Comparison of ENCODE assay signal across 28 mouse cellular contexts in genomic region chr17:43751146-43751545, GRCm38 (mm10). TPM values are rescaled to one million over a fixed set of nuclear protein-coding genes. Genes with fewer than 3 reads are reported as not detected.
DNase-seq lines count a peak whose midpoint lies in the region; ATAC-seq lines count a peak whose summit lies in the region.
"Had no signal": no experiment of that assay in that cellular context is flagged by ENCODE, and none has a peak within 500 bp of the region (broad histone marks: within the 10 kb centered on the region; RNA-seq: fewer than 3 reads in every experiment).

No protein-coding gene starts in this region.

- no peaks in the 10 kb centered on the region for H3K4me1 ChIP-seq in embryonic facial prominence, embryonic 10.5 days
- H3K4me1 ChIP-seq: embryonic facial prominence, embryonic 12.5 days; limb, embryonic 10.5 days; neural tube, embryonic 15.5 days; stomach, embryonic 15.5 days had no signal

- H3K27ac ChIP-seq in embryonic facial prominence, embryonic 10.5 days (replicated peaks), result no peak overlapping the region
- H3K27ac ChIP-seq: embryonic facial prominence, embryonic 12.5 days; heart, embryonic 15.5 days; hindbrain, postnatal 0 days; limb, embryonic 10.5 days; neural tube, embryonic 15.5 days; stomach, embryonic 15.5 days had no signal

- WGBS in embryonic facial prominence, embryonic 10.5 days, result 92% methylated on average over 6 of the region's 6 CpGs

- peaks cover 17% of the 10 kb centered on the region for H3K36me3 ChIP-seq in embryonic facial prominence, embryonic 10.5 days (replicated peaks)
- H3K36me3 ChIP-seq: embryonic facial prominence, embryonic 12.5 days; G1E; neural tube, embryonic 15.5 days; stomach, embryonic 15.5 days had no signal

- H3K27me3 ChIP-seq in embryonic facial prominence, embryonic 10.5 days (replicated peaks; ENCODE audit: low read depth, poor library complexity, severe bottlenecking), result no peaks in the 10 kb centered on the region
- H3K27me3 ChIP-seq: CH12.LX; embryonic facial prominence, embryonic 12.5 days; heart, embryonic 15.5 days; neural tube, embryonic 15.5 days; Patski; stomach, embryonic 15.5 days had no signal

- H3K9me3 ChIP-seq in embryonic facial prominence, embryonic 10.5 days, result no peaks in the 10 kb centered on the region
- H3K9me3 ChIP-seq: embryonic facial prominence, embryonic 12.5 days; heart, embryonic 15.5 days; limb, embryonic 10.5 days; neural tube, embryonic 15.5 days; stomach, embryonic 15.5 days had no signal

- DNase-seq in layer of hippocampus, adult 9-11 months, result peak; percentile 6
- no peak for DNase-seq in layer of hippocampus, adult 18-20 months (ENCODE audit: low spot score in 2 of 2)
- peak; percentile 56 to 64 for DNase-seq in left cerebral cortex, postnatal 36 days (ENCODE audit: low spot score in 2 of 2)
- peak; percentile 26 to 59 for DNase-seq in right cerebral cortex, postnatal 36 days (ENCODE audit: low spot score in 2 of 2)
- DNase-seq in cerebellum, adult 9-11 months, result no peak
- DNase-seq in embryonic facial prominence, embryonic 10.5 days (ENCODE audit: low spot score), result no peak
- DNase-seq: adrenal gland, postnatal 36 days; B cell, adult 2 months; cerebellum, adult 11 months; cerebellum, postnatal 10 days; heart, postnatal 36 days; kidney, adult 9 months; kidney, postnatal 14 days; lung, postnatal 4 days; thymus, adult 18-20 months; thymus, postnatal 36 days had no signal

- intact Hi-C loops in left cerebral cortex, postnatal 36 days (cut with DNase I), result loop anchor here (5.0 kb wide), 1 partner anchor 39 kb away; no protein-coding TSS in a partner anchor

- peak; percentile 62 to 81; a peak in 3 of 4 replicates for ATAC-seq in hematopoietic stem cell, adult 5-6 weeks (replicated peaks in 1 of 2; ENCODE audit: insufficient read depth in 1 of 2, low FRiP score in 2 of 2, low TSS enrichment in 1 of 2, low read depth in 1 of 2, poor library complexity in 2 of 2, severe bottlenecking in 2 of 2)
- ATAC-seq: hindbrain, postnatal 0 days; intestine, embryonic 16.5 days; midbrain, embryonic 16.5 days; Patski had no signal

- H3K4me3 ChIP-seq in embryonic facial prominence, embryonic 10.5 days, result no peak overlapping the region
- H3K4me3 ChIP-seq: embryonic facial prominence, embryonic 12.5 days; heart, embryonic 15.5 days; limb, embryonic 10.5 days; neural tube, embryonic 15.5 days; stomach, embryonic 15.5 days had no signal

RNA-seq across cellular contexts. Expression of gene Rcan2, which starts 50.0 kb away (rescaled TPM):
- 10 to 100 TPM; 98.6 to 100.0 TPM for total RNA-seq in layer of hippocampus, adult 18-20 months (2021)
- 0.56 TPM in 1 of 2 replicates, not detected in the other for total RNA-seq in hematopoietic stem cell, adult 5-6 weeks (2017)
- total RNA-seq in left cerebral cortex, postnatal 36 days (2021), result 100 to 1,000 TPM; 172 to 186 TPM
- 3.2 and 5.6 TPM in 2 replicates for polyA plus RNA-seq in embryonic facial prominence, embryonic 10.5 days (2016; fragmentation: Nextera tagmentation; extraction: Ambion mirVana)
- polyA plus RNA-seq: G1E had no signal

Comparison
In these comparisons a context has a peak if more than half of its experiments do, and no peak if none do; other contexts are left out.
1. DNase-seq: peak in layer of hippocampus, adult 9-11 months (single experiment), left cerebral cortex, postnatal 36 days (2 of 2) and right cerebral cortex, postnatal 36 days (2 of 2); none in layer of hippocampus, adult 18-20 months (0 of 2), cerebellum, adult 9-11 months (single experiment) and embryonic facial prominence, embryonic 10.5 days (single experiment).
2. RNA of gene Rcan2, which starts 50.0 kb away (total RNA-seq): 172 to 186 TPM in left cerebral cortex, postnatal 36 days and 98.6 to 100.0 TPM in layer of hippocampus, adult 18-20 months; 0.56 TPM in hematopoietic stem cell, adult 5-6 weeks; every median in the first group is over 10 times any median in the second.